Mouse (Mus musculus): ENCODE measurements around the gene Acbd4. TPM values are rescaled to one million over a fixed set of nuclear protein-coding genes. Genes with fewer than 3 reads are reported as not detected.
A peak's percentile ranks its signal among the peaks of the same experiment; 100 is the strongest.

The Acbd4 gene
- polyA plus RNA-seq, 1 experiment from 2014 or later, result 56.5 TPM

GRCm38 (mm10) chr11:103147766-103148165 lies 46.3 kb downstream of the Acbd4 start:
- Histone ChIP-seq H3K4me2 (ENCODE audit: low read depth, low read length) (no peak overlapping the region), H3K36me3 (replicated peaks; ENCODE audit: insufficient read depth, low read length) (no peaks in the 10 kb centered on the region), H3K4me1 (ENCODE audit: insufficient read depth) (peaks cover 15% of the 10 kb centered on the region), H3K4me3 (ENCODE audit: low read depth, low read length) (no peak overlapping the region), H3K27me3 (ENCODE audit: insufficient read depth, low read length) (no peaks in the 10 kb centered on the region), H3K27ac (ENCODE audit: low read depth) (peak overlapping the region; percentile 64), H3K9ac (replicated peaks) (no peak overlapping the region), H3K9me3 (ENCODE audit: low read length) (no peaks in the 10 kb centered on the region)
- ATAC-seq (no peak), DNase-seq (no peak)
- no peak for TF ChIP-seq CTCF (IDR thresholded peaks at IDR 0.05; ENCODE audit: low read depth)
- TF ChIP-seq EP300 (IDR thresholded peaks at IDR 0.05; ENCODE audit: low read depth), result no peak
- 53% methylated on average over 4 of the region's 4 CpGs for WGBS (ENCODE audit: insufficient replicate concordance)

GRCm38 (mm10) chr11:103149771-103150170 lies 48.3 kb downstream of the Acbd4 start:
- peaks cover 8% of the 10 kb centered on the region for H3K4me1 ChIP-seq (ENCODE audit: insufficient read depth)
- H3K36me3 ChIP-seq (replicated peaks; ENCODE audit: insufficient read depth, low read length), result no peaks in the 10 kb centered on the region
- no peak overlapping the region for H3K9ac ChIP-seq (replicated peaks)
- H3K27me3 ChIP-seq (ENCODE audit: insufficient read depth, low read length), result no peaks in the 10 kb centered on the region
- no peak for TF ChIP-seq EP300 (IDR thresholded peaks at IDR 0.05; ENCODE audit: low read depth)
- no peak for TF ChIP-seq CTCF (IDR thresholded peaks at IDR 0.05; ENCODE audit: low read depth)
- no peak overlapping the region for H3K27ac ChIP-seq (ENCODE audit: low read depth)
- WGBS (ENCODE audit: insufficient replicate concordance), result 81% methylated on average over 4 of the region's 4 CpGs
- H3K4me3 ChIP-seq (ENCODE audit: low read depth, low read length), result no peak overlapping the region
- H3K9me3 ChIP-seq (ENCODE audit: low read length), result no peaks in the 10 kb centered on the region
- no peak for ATAC-seq
- DNase-seq, result no peak
- H3K4me2 ChIP-seq (ENCODE audit: low read depth, low read length), result no peak overlapping the region

- Histone ChIP-seq H3K9me3 (ENCODE audit: low read length) (no peaks in the 10 kb centered on the region), H3K4me3 (ENCODE audit: low read depth, low read length) (peak overlapping the region; percentile 40), H3K36me3 (replicated peaks; ENCODE audit: insufficient read depth, low read length) (no peaks in the 10 kb centered on the region), H3K4me1 (ENCODE audit: insufficient read depth) (peaks cover 7% of the 10 kb centered on the region), H3K27me3 (ENCODE audit: insufficient read depth, low read length) (no peaks in the 10 kb centered on the region), H3K4me2 (ENCODE audit: low read depth, low read length) (peak overlapping the region; percentile 76), H3K9ac (replicated peaks) (peak overlapping the region; percentile 18; the same call in 1 of the 2 replicates), H3K27ac (ENCODE audit: low read depth) (0 out of 2 replicates have a peak overlapping the region, but pooled peaks have one; percentile 41)
- ATAC-seq (peak; percentile 97), DNase-seq (peak; percentile 98)
- TF ChIP-seq CTCF (IDR thresholded peaks at IDR 0.05; ENCODE audit: low read depth), result peak; percentile 98
- TF ChIP-seq EP300 (IDR thresholded peaks at IDR 0.05; ENCODE audit: low read depth), result no peak
- 4% methylated on average over 25 of the region's 25 CpGs for WGBS (ENCODE audit: insufficient replicate concordance)
Measured at GRCm38 (mm10) chr11:103158621-103159478, 57.4 kb downstream of the Acbd4 start.

GRCm38 (mm10) chr11:103160738-103161137 lies 59.3 kb downstream of the Acbd4 start:
- DNase-seq (no peak), ATAC-seq (no peak)
- 77% methylated on average over 11 of the region's 11 CpGs for WGBS (ENCODE audit: insufficient replicate concordance)
- no peaks in the 10 kb centered on the region for H3K27me3 ChIP-seq (ENCODE audit: insufficient read depth, low read length)
- H3K36me3 ChIP-seq (replicated peaks; ENCODE audit: insufficient read depth, low read length), result no peaks in the 10 kb centered on the region
- no peak overlapping the region for H3K4me3 ChIP-seq (ENCODE audit: low read depth, low read length)
- H3K27ac ChIP-seq (ENCODE audit: low read depth), result no peak overlapping the region
- H3K4me2 ChIP-seq (ENCODE audit: low read depth, low read length), result no peak overlapping the region
- TF ChIP-seq EP300 (IDR thresholded peaks at IDR 0.05; ENCODE audit: low read depth) (no peak), CTCF (IDR thresholded peaks at IDR 0.05; ENCODE audit: low read depth) (no peak)
- peaks cover 7% of the 10 kb centered on the region for H3K4me1 ChIP-seq (ENCODE audit: insufficient read depth)
- H3K9me3 ChIP-seq (ENCODE audit: low read length), result no peaks in the 10 kb centered on the region
- H3K9ac ChIP-seq (replicated peaks), result no peak overlapping the region

- H3K27ac ChIP-seq (ENCODE audit: low read depth), result no peak overlapping the region
- 76% methylated on average over 7 of the region's 7 CpGs for WGBS (ENCODE audit: insufficient replicate concordance)
- no peak for DNase-seq
Measured at GRCm38 (mm10) chr11:103161449-103161848, 60.0 kb downstream of the Acbd4 start.

More at GRCm38 (mm10) chr11:103161449-103161848, 60.0 kb downstream of the Acbd4 start:
- Histone ChIP-seq H3K4me3 (ENCODE audit: low read depth, low read length) (no peak overlapping the region), H3K9me3 (ENCODE audit: low read length) (0 out of 2 replicates have a peak, but pooled peaks cover 2% of the 10 kb centered on the region), H3K4me1 (ENCODE audit: insufficient read depth) (peaks cover 7% of the 10 kb centered on the region), H3K27me3 (ENCODE audit: insufficient read depth, low read length) (no peaks in the 10 kb centered on the region), H3K9ac (replicated peaks) (no peak overlapping the region), H3K36me3 (replicated peaks; ENCODE audit: insufficient read depth, low read length) (no peaks in the 10 kb centered on the region), H3K4me2 (ENCODE audit: low read depth, low read length) (no peak overlapping the region)
- TF ChIP-seq EP300 (IDR thresholded peaks at IDR 0.05; ENCODE audit: low read depth), result no peak
- TF ChIP-seq CTCF (IDR thresholded peaks at IDR 0.05; ENCODE audit: low read depth), result peak; percentile 29
- no peak for ATAC-seq

Other genes with a start within 250 kb of the Acbd4 start
- gene Eftud2, start 220.7 kb upstream of the Acbd4 start, polyA plus RNA-seq (2015; fragmentation: Nextera tagmentation; extraction: Ambion mirVana), result 39.0 and 45.5 TPM in 2 replicates
- 0.39 and 0.51 TPM in 2 replicates for gene Ccdc103, start 220.5 kb upstream of the Acbd4 start, polyA plus RNA-seq (2015; fragmentation: Nextera tagmentation; extraction: Ambion mirVana)
- gene Fam187a, start 216.5 kb upstream of the Acbd4 start, polyA plus RNA-seq (2015; fragmentation: Nextera tagmentation; extraction: Ambion mirVana), result not detected in 2 replicates
- 3.6 and 3.8 TPM in 2 replicates for gene Gfap, start 200.8 kb upstream of the Acbd4 start, polyA plus RNA-seq (2015; fragmentation: Nextera tagmentation; extraction: Ambion mirVana)
- gene Kif18b, start 176.6 kb upstream of the Acbd4 start, polyA plus RNA-seq (2015; fragmentation: Nextera tagmentation; extraction: Ambion mirVana), result 3.2 and 3.4 TPM in 2 replicates
- gene C1ql1, start 155.0 kb upstream of the Acbd4 start, polyA plus RNA-seq (2015; fragmentation: Nextera tagmentation; extraction: Ambion mirVana), result 0.12 TPM in 1 of 2 replicates, not detected in the other
- 37.5 and 37.7 TPM in 2 replicates for gene Nmt1, start 73.5 kb upstream of the Acbd4 start, polyA plus RNA-seq (2015; fragmentation: Nextera tagmentation; extraction: Ambion mirVana)
- 32.3 and 32.5 TPM in 2 replicates for gene Dcakd, start 73.3 kb upstream of the Acbd4 start, polyA plus RNA-seq (2015; fragmentation: Nextera tagmentation; extraction: Ambion mirVana)
- gene Plcd3, start within 50 bp of the Acbd4 start, polyA plus RNA-seq (2015; fragmentation: Nextera tagmentation; extraction: Ambion mirVana), result 0.82 and 0.85 TPM in 2 replicates
- gene Hexim1, start 14.5 kb downstream of the Acbd4 start, polyA plus RNA-seq (2015; fragmentation: Nextera tagmentation; extraction: Ambion mirVana), result 2.6 and 2.7 TPM in 2 replicates
- gene Hexim2, start 30.7 kb downstream of the Acbd4 start, polyA plus RNA-seq (2015; fragmentation: Nextera tagmentation; extraction: Ambion mirVana), result 3.4 and 3.7 TPM in 2 replicates
- gene Fmnl1, start 69.4 kb downstream of the Acbd4 start, polyA plus RNA-seq (2015; fragmentation: Nextera tagmentation; extraction: Ambion mirVana), result 4.1 and 5.9 TPM in 2 replicates
- 0.09 TPM in 1 of 2 replicates, not detected in the other for gene 1700023F06Rik, start 106.9 kb downstream of the Acbd4 start, polyA plus RNA-seq (2015; fragmentation: Nextera tagmentation; extraction: Ambion mirVana)
- gene Spata32, start 116.8 kb downstream of the Acbd4 start, polyA plus RNA-seq (2015; fragmentation: Nextera tagmentation; extraction: Ambion mirVana), result not detected in 2 replicates
- gene Map3k14, start 165.8 kb downstream of the Acbd4 start, polyA plus RNA-seq (2015; fragmentation: Nextera tagmentation; extraction: Ambion mirVana), result 0.67 and 0.78 TPM in 2 replicates